Mouse (Mus musculus): ENCODE data around the gene Npm3.

DNA sequence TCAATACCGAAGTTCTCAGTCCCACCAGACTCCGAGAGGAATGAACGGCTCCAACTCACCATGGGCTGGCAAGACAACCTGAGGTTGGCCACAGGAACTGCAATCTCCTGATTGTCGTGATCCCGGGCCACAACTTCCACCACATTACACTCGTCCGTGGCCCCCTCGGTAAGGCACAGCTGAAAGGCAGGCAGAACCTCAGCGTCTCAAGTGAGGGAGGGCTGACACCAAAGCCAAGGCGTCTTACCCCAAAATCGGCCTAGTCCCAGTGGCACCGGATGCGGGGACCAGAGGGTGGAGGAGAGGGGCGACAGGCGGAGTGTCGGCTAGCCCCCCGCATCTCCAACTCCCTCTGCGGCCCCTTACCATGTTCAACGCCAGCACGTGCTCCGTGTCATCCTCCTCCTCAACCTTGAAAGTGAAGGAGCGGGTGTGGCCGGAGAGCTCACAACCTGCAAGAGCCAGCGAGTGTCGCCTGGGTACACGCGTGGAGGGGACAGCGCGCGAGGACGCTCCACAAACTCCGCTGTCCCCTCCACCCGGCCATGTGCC, 624 bp downstream of the Npm3 start:
- TF ChIP-seq POLR2A (IDR thresholded peaks at IDR 0.05; ENCODE audit: insufficient read depth, low read depth, low read length), result no peak
- no peak for TF ChIP-seq CTCF (IDR thresholded peaks at IDR 0.05; ENCODE audit: insufficient read depth, low read depth, low read length)

Measured in olfactory bulb, adult 2 months (tissue).